Comparison of ENCODE assay signal across 14 mouse cellular contexts in genomic region chr4:117654703-117655499, GRCm38 (mm10). TPM values are rescaled to one million over a fixed set of nuclear protein-coding genes. Genes with fewer than 3 reads are reported as not detected.
A peak's percentile ranks its signal among the peaks of the same experiment; 100 is the strongest.
DNase-seq lines count a peak whose midpoint lies in the region; ATAC-seq lines count a peak whose summit lies in the region.
"Had no signal": no experiment of that assay in that cellular context is flagged by ENCODE, and none has a peak within 500 bp of the region (broad histone marks: within the 10 kb centered on the region; RNA-seq: fewer than 3 reads in every experiment).

No protein-coding gene starts in this region.

- no peak overlapping the region for H3K4me3 ChIP-seq in neural tube, embryonic 13.5 days
- no peak overlapping the region for H3K4me3 ChIP-seq in forebrain, embryonic 16.5 days (replicated peaks; ENCODE audit: low read length)
- H3K4me3 ChIP-seq in limb, embryonic 10.5 days, result no peak overlapping the region
- no peak overlapping the region for H3K4me3 ChIP-seq in kidney, embryonic 15.5 days (replicated peaks)
- no peak overlapping the region for H3K4me3 ChIP-seq in liver, embryonic 12.5 days
- H3K4me3 ChIP-seq: erythroblast, embryonic 14.5 days; neural tube, embryonic 15.5 days; stomach, embryonic 15.5 days had no signal

- peak overlapping the region; percentile 18; the same call in 1 of the 2 replicates for H3K27ac ChIP-seq in neural tube, embryonic 13.5 days (replicated peaks)
- peak overlapping the region; percentile 21; the same call in 1 of the 2 replicates for H3K27ac ChIP-seq in forebrain, embryonic 16.5 days (ENCODE audit: low read length)
- peak overlapping the region; percentile 82 for H3K27ac ChIP-seq in limb, embryonic 10.5 days
- H3K27ac ChIP-seq in kidney, embryonic 15.5 days, result no peak overlapping the region
- no peak overlapping the region for H3K27ac ChIP-seq in liver, embryonic 12.5 days
- H3K27ac ChIP-seq: neural tube, embryonic 15.5 days; stomach, embryonic 15.5 days had no signal

- DNase-seq in neural tube, embryonic 10.5 days (ENCODE audit: extremely low spot score, low spot score), result no peak
- no peak for DNase-seq in limb, embryonic 10.5 days (ENCODE audit: low spot score)
- no peak for DNase-seq in frontal cortex, postnatal 10 days (ENCODE audit: low spot score in 2 of 2)
- DNase-seq: cerebellum, adult 11 months; gastrocnemius, postnatal 10 days; kidney, adult 2 months; lung, adult 18-20 months had no signal

- peaks cover 68% of the 10 kb centered on the region for H3K4me1 ChIP-seq in neural tube, embryonic 13.5 days (replicated peaks)
- peaks cover 53% of the 10 kb centered on the region for H3K4me1 ChIP-seq in forebrain, embryonic 16.5 days (replicated peaks; ENCODE audit: control insufficient read depth, insufficient read depth, low read length)
- peaks cover 98% of the 10 kb centered on the region for H3K4me1 ChIP-seq in limb, embryonic 10.5 days
- H3K4me1 ChIP-seq in kidney, embryonic 15.5 days, result peaks cover 72% of the 10 kb centered on the region
- H3K4me1 ChIP-seq in liver, embryonic 12.5 days, result peaks cover 21% of the 10 kb centered on the region

- H3K9ac ChIP-seq in neural tube, embryonic 13.5 days, result no peak overlapping the region
- H3K9ac ChIP-seq in forebrain, embryonic 16.5 days (replicated peaks; ENCODE audit: low read depth, low read length), result no peak overlapping the region
- no peak overlapping the region for H3K9ac ChIP-seq in kidney, embryonic 15.5 days
- H3K9ac ChIP-seq in liver, embryonic 12.5 days, result no peak overlapping the region
- H3K9ac ChIP-seq: neural tube, embryonic 15.5 days; stomach, embryonic 15.5 days had no signal

- no peaks in the 10 kb centered on the region; the same call in 1 of the 2 replicates for H3K27me3 ChIP-seq in neural tube, embryonic 13.5 days
- no peaks in the 10 kb centered on the region for H3K27me3 ChIP-seq in forebrain, embryonic 16.5 days (replicated peaks; ENCODE audit: control insufficient read depth, insufficient read depth, low read length)
- no peaks in the 10 kb centered on the region for H3K27me3 ChIP-seq in limb, embryonic 10.5 days (ENCODE audit: low read depth, poor library complexity, severe bottlenecking)
- peaks cover 1% of the 10 kb centered on the region; the same call in 1 of the 2 replicates for H3K27me3 ChIP-seq in kidney, embryonic 15.5 days
- no peaks in the 10 kb centered on the region for H3K27me3 ChIP-seq in liver, embryonic 12.5 days (replicated peaks)
- H3K27me3 ChIP-seq: neural tube, embryonic 15.5 days; stomach, embryonic 15.5 days had no signal

- no peak overlapping the region for H3K4me2 ChIP-seq in neural tube, embryonic 13.5 days
- no peak overlapping the region for H3K4me2 ChIP-seq in forebrain, embryonic 16.5 days (ENCODE audit: low read length)
- H3K4me2 ChIP-seq in kidney, embryonic 15.5 days, result no peak overlapping the region
- no peak overlapping the region for H3K4me2 ChIP-seq in liver, embryonic 12.5 days
- H3K4me2 ChIP-seq: neural tube, embryonic 15.5 days; stomach, embryonic 15.5 days had no signal

- 61% methylated on average over 9 of the region's 9 CpGs for WGBS in neural tube, embryonic 13.5 days
- 45% methylated on average over 9 of the region's 9 CpGs for WGBS in forebrain, embryonic 16.5 days
- WGBS in limb, embryonic 10.5 days, result 22% methylated on average over 9 of the region's 9 CpGs
- 73% methylated on average over 9 of the region's 9 CpGs for WGBS in kidney, embryonic 15.5 days
- WGBS in liver, embryonic 12.5 days (ENCODE audit: insufficient replicate concordance), result 65% methylated on average over 9 of the region's 9 CpGs

- ATAC-seq in neural tube, embryonic 13.5 days (ENCODE audit: low read depth), result no peak
- no peak for ATAC-seq in forebrain, embryonic 16.5 days
- no peak for ATAC-seq in kidney, embryonic 15.5 days (replicated peaks; ENCODE audit: low FRiP score)
- no peak for ATAC-seq in liver, embryonic 12.5 days

- H3K9me3 ChIP-seq in neural tube, embryonic 13.5 days, result no peaks in the 10 kb centered on the region
- no peaks in the 10 kb centered on the region for H3K9me3 ChIP-seq in forebrain, embryonic 16.5 days (ENCODE audit: control insufficient read depth, low read length)
- H3K9me3 ChIP-seq in limb, embryonic 10.5 days (replicated peaks), result no peaks in the 10 kb centered on the region
- no peaks in the 10 kb centered on the region for H3K9me3 ChIP-seq in kidney, embryonic 15.5 days (replicated peaks)
- no peaks in the 10 kb centered on the region for H3K9me3 ChIP-seq in liver, embryonic 12.5 days (replicated peaks)
- H3K9me3 ChIP-seq: neural tube, embryonic 15.5 days; stomach, embryonic 15.5 days had no signal

- no peaks in the 10 kb centered on the region for H3K36me3 ChIP-seq in neural tube, embryonic 13.5 days
- no peaks in the 10 kb centered on the region for H3K36me3 ChIP-seq in forebrain, embryonic 16.5 days (ENCODE audit: control insufficient read depth, insufficient read depth)
- peaks cover 8% of the 10 kb centered on the region for H3K36me3 ChIP-seq in limb, embryonic 10.5 days
- H3K36me3 ChIP-seq in kidney, embryonic 15.5 days, result peaks cover 11% of the 10 kb centered on the region
- H3K36me3 ChIP-seq in liver, embryonic 12.5 days, result peaks cover 7% of the 10 kb centered on the region
- H3K36me3 ChIP-seq: neural tube, embryonic 15.5 days had no signal

RNA-seq across cellular contexts. Expression of gene Dmap1, which starts 27.2 kb away (rescaled TPM):
- 67.3 and 70.8 TPM in 2 replicates for polyA plus RNA-seq in neural tube, embryonic 13.5 days (2015; fragmentation: Nextera tagmentation; extraction: Ambion mirVana)
- polyA plus RNA-seq in forebrain, embryonic 16.5 days (2015; fragmentation: Nextera tagmentation; extraction: Ambion mirVana), result 80.1 and 80.4 TPM in 2 replicates
- 89.7 and 92.2 TPM in 2 replicates for polyA plus RNA-seq in limb, embryonic 10.5 days (2016; fragmentation: Nextera tagmentation; extraction: Ambion mirVana)
- polyA plus RNA-seq in kidney, embryonic 15.5 days (2015; fragmentation: Nextera tagmentation; extraction: Ambion mirVana), result 55.4 and 64.1 TPM in 2 replicates
- 30.4 and 31.1 TPM in 2 replicates for polyA plus RNA-seq in liver, embryonic 12.5 days (2016; fragmentation: Nextera tagmentation; extraction: Ambion mirVana)

Comparison
In these comparisons a context has a peak if more than half of its experiments do, and no peak if none do; other contexts are left out.
1. H3K27ac ChIP-seq: peak in neural tube, embryonic 13.5 days (single experiment), forebrain, embryonic 16.5 days (single experiment) and limb, embryonic 10.5 days (single experiment); none in kidney, embryonic 15.5 days (single experiment) and liver, embryonic 12.5 days (single experiment).